In the genomic region with DNA sequence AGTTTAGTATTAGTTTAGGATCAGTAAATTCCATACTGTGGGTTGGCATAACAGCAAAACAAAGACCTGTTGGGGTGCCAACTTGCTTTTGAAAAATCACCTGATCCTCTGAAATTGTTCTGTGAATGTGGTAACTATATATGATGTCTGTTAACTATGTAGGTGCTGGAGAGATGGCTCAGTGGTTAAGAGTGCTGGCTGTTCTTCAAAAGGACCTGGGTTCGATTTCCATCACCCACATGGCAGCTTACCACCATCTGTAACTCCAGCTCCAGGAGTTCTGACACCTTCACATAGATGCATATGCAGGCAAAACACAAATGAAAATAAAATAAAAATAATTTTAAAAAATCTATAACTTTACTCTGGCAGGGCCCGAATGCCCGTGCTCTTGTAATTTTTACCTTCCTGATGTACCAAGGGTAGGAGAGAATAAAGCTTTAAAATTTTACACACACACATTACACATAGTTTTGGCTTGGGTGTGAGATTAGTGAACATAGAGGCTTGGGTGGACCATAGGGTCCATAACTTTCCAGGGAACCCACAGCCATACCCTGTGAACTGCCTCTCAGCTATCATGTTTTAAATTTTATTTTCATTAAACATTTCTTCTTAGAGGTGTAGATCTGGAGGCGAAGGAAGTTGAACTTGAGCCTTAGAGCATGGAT, we compare ENCODE assay signal across 9 mouse cellular contexts. TPM values are rescaled to one million over a fixed set of nuclear protein-coding genes. Genes with fewer than 3 reads are reported as not detected.
DNase-seq lines count a peak whose midpoint lies in the region; ATAC-seq lines count a peak whose summit lies in the region.
"Had no signal": no experiment of that assay in that cellular context is flagged by ENCODE, and none has a peak within 500 bp of the region (broad histone marks: within the 10 kb centered on the region; RNA-seq: fewer than 3 reads in every experiment).

No protein-coding gene starts in this region.

- no peaks in the 10 kb centered on the region for H3K36me3 ChIP-seq in lung, embryonic 16.5 days (ENCODE audit: control insufficient read depth, insufficient read depth, low read length)
- H3K36me3 ChIP-seq in limb, embryonic 12.5 days, result no peaks in the 10 kb centered on the region
- no peaks in the 10 kb centered on the region for H3K36me3 ChIP-seq in neural tube, embryonic 15.5 days

- H3K4me2 ChIP-seq in lung, embryonic 16.5 days (ENCODE audit: low read depth, low read length), result no peak overlapping the region
- peak overlapping the region; percentile 77; the same call in 1 of the 2 replicates for H3K4me2 ChIP-seq in limb, embryonic 12.5 days
- H3K4me2 ChIP-seq in neural tube, embryonic 15.5 days, result peak overlapping the region; percentile 75; the same call in 1 of the 2 replicates

- no peak overlapping the region for H3K4me3 ChIP-seq in lung, embryonic 16.5 days (ENCODE audit: low read length)
- no peak overlapping the region for H3K4me3 ChIP-seq in limb, embryonic 12.5 days (replicated peaks)
- H3K4me3 ChIP-seq in neural tube, embryonic 15.5 days (replicated peaks), result no peak overlapping the region

- H3K27ac ChIP-seq in lung, embryonic 16.5 days (ENCODE audit: low read length), result peak overlapping the region; percentile 96
- H3K27ac ChIP-seq in limb, embryonic 12.5 days, result no peak overlapping the region; the same call in 1 of the 2 replicates
- peak overlapping the region; percentile 95 for H3K27ac ChIP-seq in neural tube, embryonic 15.5 days (replicated peaks)

- H3K9ac ChIP-seq in lung, embryonic 16.5 days (ENCODE audit: low read length), result no peak overlapping the region
- H3K9ac ChIP-seq in limb, embryonic 12.5 days (replicated peaks), result no peak overlapping the region
- no peak overlapping the region for H3K9ac ChIP-seq in neural tube, embryonic 15.5 days (replicated peaks)

- no peaks in the 10 kb centered on the region for H3K9me3 ChIP-seq in lung, embryonic 16.5 days (ENCODE audit: control insufficient read depth, low read length)
- no peaks in the 10 kb centered on the region for H3K9me3 ChIP-seq in limb, embryonic 12.5 days
- H3K9me3 ChIP-seq in neural tube, embryonic 15.5 days (replicated peaks), result no peaks in the 10 kb centered on the region

- intact Hi-C loops in heart, postnatal 36 days (cut with DNase I), result no loop called here

- WGBS in lung, embryonic 16.5 days, result 93% methylated on average over 4 of the region's 4 CpGs
- 91% methylated on average over 4 of the region's 4 CpGs for WGBS in limb, embryonic 12.5 days
- WGBS in neural tube, embryonic 15.5 days, result 94% methylated on average over 4 of the region's 4 CpGs

- no peaks in the 10 kb centered on the region for H3K27me3 ChIP-seq in lung, embryonic 16.5 days (ENCODE audit: control insufficient read depth, insufficient read depth, low read depth, low read length)
- H3K27me3 ChIP-seq in limb, embryonic 12.5 days, result no peaks in the 10 kb centered on the region
- no peaks in the 10 kb centered on the region for H3K27me3 ChIP-seq in neural tube, embryonic 15.5 days (replicated peaks)

- DNase-seq in heart, adult 11 months, result peak; percentile 81
- no peak for DNase-seq in heart, postnatal 36 days
- DNase-seq in lung, adult 18-20 months, result no peak
- DNase-seq in B cell, adult 2 months, result no peak
- DNase-seq in thymus, postnatal 10 days (ENCODE audit: low spot score in 2 of 2), result no peak
- DNase-seq: cerebellum, adult 18-20 months had no signal

- ATAC-seq in lung, embryonic 16.5 days (ENCODE audit: low read depth), result no peak
- no peak for ATAC-seq in limb, embryonic 12.5 days (ENCODE audit: insufficient number of reproducible peaks, insufficient read depth, low FRiP score, low TSS enrichment, low read depth)
- ATAC-seq in neural tube, embryonic 15.5 days (ENCODE audit: low FRiP score), result no peak

- peaks cover 9% of the 10 kb centered on the region for H3K4me1 ChIP-seq in lung, embryonic 16.5 days (replicated peaks; ENCODE audit: control insufficient read depth, insufficient read depth, low read length)
- H3K4me1 ChIP-seq in limb, embryonic 12.5 days (replicated peaks), result peaks cover 11% of the 10 kb centered on the region
- H3K4me1 ChIP-seq in neural tube, embryonic 15.5 days, result peaks cover 21% of the 10 kb centered on the region

RNA-seq across cellular contexts. Expression of a gene that starts 1.4 kb away (rescaled TPM):
- 10 to 100 TPM; 24.1 to 30.2 TPM for total RNA-seq in heart, postnatal 36 days (2021)
- polyA plus RNA-seq in lung, embryonic 16.5 days (2015; fragmentation: Nextera tagmentation; extraction: Ambion mirVana), result 79.1 and 79.3 TPM in 2 replicates
- 98.0 and 100 TPM in 2 replicates for polyA plus RNA-seq in limb, embryonic 12.5 days (2016; fragmentation: Nextera tagmentation; extraction: Ambion mirVana)
- polyA plus RNA-seq in neural tube, embryonic 15.5 days (2015; fragmentation: Nextera tagmentation; extraction: Ambion mirVana), result 96.2 and 107 TPM in 2 replicates

RNA-seq across cellular contexts. Expression of a gene that starts 24.6 kb away (rescaled TPM):
- 1 to 10 TPM; 1.2 to 2.2 TPM for total RNA-seq in heart, postnatal 36 days (2021)
- 3.8 and 5.0 TPM in 2 replicates for polyA plus RNA-seq in lung, embryonic 16.5 days (2015; fragmentation: Nextera tagmentation; extraction: Ambion mirVana)
- polyA plus RNA-seq in limb, embryonic 12.5 days (2016; fragmentation: Nextera tagmentation; extraction: Ambion mirVana), result 0.66 and 1.8 TPM in 2 replicates
- 0.37 and 6.2 TPM in 2 replicates for polyA plus RNA-seq in neural tube, embryonic 15.5 days (2015; fragmentation: Nextera tagmentation; extraction: Ambion mirVana)
